Mouse (Mus musculus) cortical plate, adult 2 months (tissue): ENCODE results near the gene Hoxc11.

Experiments
- CTCF ChIP-seq: fragments of 200-500 bp; IDR thresholded peaks from 2 replicates; pipeline ENCODE4 v1.5.1; 2011; ENCODE audit warnings: mild to moderate bottlenecking, control low read depth, low read length; ENCODE audit not compliant: insufficient read depth; ENCODE audit errors: extremely low read depth
- POLR2A ChIP-seq: fragments of 200-500 bp; IDR thresholded peaks from 2 replicates; pipeline ENCODE4 v1.6.1; 2011; ENCODE audit warnings: mild to moderate bottlenecking, low read length, control low read depth; ENCODE audit not compliant: insufficient read depth; ENCODE audit errors: extremely low read depth

DNA sequence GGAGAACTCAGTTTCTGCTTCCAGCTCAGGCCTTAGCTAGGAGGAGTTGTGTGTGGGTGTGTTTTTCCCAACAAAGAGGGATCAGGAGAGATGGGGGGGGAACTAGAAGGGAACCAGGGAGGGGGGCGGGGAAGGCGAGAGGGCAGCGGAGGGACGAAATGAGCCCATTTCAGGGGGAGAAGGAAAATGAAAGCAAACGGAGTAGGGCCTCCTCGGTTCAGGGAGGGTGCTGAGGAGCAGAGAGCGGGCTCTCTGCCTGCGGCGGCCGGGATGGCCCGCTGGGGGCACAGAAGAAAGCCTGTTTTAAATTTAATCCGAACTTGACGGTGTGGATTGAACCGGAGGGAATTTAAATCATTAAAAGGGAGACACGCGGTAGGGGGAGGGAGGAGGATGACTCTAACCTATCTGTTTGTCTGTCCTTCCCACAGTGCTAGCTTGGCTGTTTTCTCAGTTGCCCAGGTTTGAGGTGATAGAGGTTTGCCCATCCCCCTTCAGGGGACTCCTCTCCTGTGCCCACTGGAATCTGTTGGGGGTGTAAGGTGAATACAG, 23.3 kb downstream of the Hoxc11 start:
- no peak for TF ChIP-seq CTCF
- TF ChIP-seq POLR2A, result no peak
